Mouse (Mus musculus) CH12.LX (cell line): ENCODE results near the gene Scamp1. TPM values are rescaled to one million over a fixed set of nuclear protein-coding genes. Genes with fewer than 3 reads are reported as not detected.

Source experiments
- DNase-seq: peaks from one replicate; pipeline ENCODE4 v3.0.0-alpha.2; 2013; ENCODE audit errors: extremely low read depth
- H3K27ac ChIP-seq: 2 replicates; pipeline ENCODE4 v1.5.1; 2012; ENCODE audit warnings: low read depth, mild to moderate bottlenecking, control low read depth, moderate library complexity; ENCODE audit not compliant: insufficient read depth
- H3K27me3 ChIP-seq: replicated peaks from 2 replicates; pipeline ENCODE3; 2012; ENCODE audit warnings: inconsistent platforms
- H3K36me3 ChIP-seq, 2 experiments: replicated peaks in 1 of 2; 2 replicates each; pipeline versions ENCODE3 to v1.6.1; 2012; ENCODE audit warnings: inconsistent platforms in 1 of 2, low read length in 1 of 2, mild to moderate bottlenecking in 1 of 2, mixed read lengths in 1 of 2, moderate library complexity in 1 of 2; ENCODE audit not compliant: control insufficient read depth in 1 of 2, insufficient read depth in 1 of 2
- H3K4me1 ChIP-seq, 2 experiments: 2 replicates each; pipeline ENCODE4 v1.6.1; 2012; ENCODE audit warnings: inconsistent platforms in 1 of 2, moderate library complexity in 1 of 2; ENCODE audit not compliant: insufficient read depth in 2 of 2, control insufficient read depth in 1 of 2
- H3K4me2 ChIP-seq: 2 replicates; pipeline ENCODE4 v1.6.1; 2012; ENCODE audit warnings: low read depth, mild to moderate bottlenecking, control low read depth; ENCODE audit not compliant: poor library complexity, insufficient read depth, severe bottlenecking
- H3K4me3 ChIP-seq, 3 experiments: fragments of 150-350 bp in 1 of 3; sonication (generic) in 1 of 3; replicated peaks in 1 of 3; 2 replicates each; pipeline versions ENCODE3 to v1.5.1; 2011 to 2012; ENCODE audit warnings: low read depth in 2 of 3, low read length in 2 of 3, mild to moderate bottlenecking in 2 of 3, moderate library complexity in 2 of 3, control low read depth in 1 of 3, improper control_type of control experiment in 1 of 3, inconsistent platforms in 1 of 3, mixed read lengths in 1 of 3; ENCODE audit not compliant: poor library complexity in 1 of 3
- H3K79me2 ChIP-seq: replicated peaks from 2 replicates; pipeline ENCODE4 v1.6.1; 2012; ENCODE audit warnings: mild to moderate bottlenecking, moderate library complexity; ENCODE audit not compliant: control insufficient read depth, poor library complexity, insufficient read depth, severe bottlenecking; ENCODE audit errors: extremely low read depth
- H3K9ac ChIP-seq: 2 replicates; pipeline ENCODE4 v1.6.1; 2012; ENCODE audit warnings: low read depth, mild to moderate bottlenecking, control low read depth, moderate library complexity; ENCODE audit not compliant: insufficient read depth
- H3K9me3 ChIP-seq: replicated peaks from 2 replicates; pipeline ENCODE3; 2012; ENCODE audit warnings: low read length, inconsistent platforms, mixed read lengths
- BHLHE40 ChIP-seq: IDR thresholded peaks from 2 replicates; pipeline ENCODE4 v1.6.1; 2011; ENCODE audit warnings: mild to moderate bottlenecking, low read depth, low read length, improper control_type of control experiment
- E2F4 ChIP-seq: IDR thresholded peaks from 2 replicates; pipeline ENCODE4 v1.6.1; 2011; ENCODE audit warnings: low read depth, low read length, improper control_type of control experiment; ENCODE audit not compliant: insufficient replicate concordance
- EP300 ChIP-seq: IDR thresholded peaks from 2 replicates; pipeline ENCODE4 v1.6.1; 2011; ENCODE audit warnings: low read length, improper control_type of control experiment
- ETS1 ChIP-seq: conservative IDR thresholded peaks from 2 replicates; pipeline ENCODE4 v1.6.1; 2012; ENCODE audit warnings: low read depth, mild to moderate bottlenecking, inconsistent platforms, low read length, improper control_type of control experiment, moderate library complexity
- IRF4 ChIP-seq: IDR thresholded peaks from 2 replicates; pipeline ENCODE4 v1.6.1; 2014; ENCODE audit warnings: low read depth, mild to moderate bottlenecking, inconsistent platforms, low read length, improper control_type of control experiment
- JUND ChIP-seq: conservative IDR thresholded peaks from 2 replicates; pipeline ENCODE4 v1.6.1; 2011; ENCODE audit warnings: low read depth, low read length, improper control_type of control experiment
- KAT2A ChIP-seq: IDR thresholded peaks from 2 replicates; pipeline ENCODE4 v1.6.1; 2012; ENCODE audit warnings: low read length, improper control_type of control experiment, inconsistent platforms; ENCODE audit not compliant: insufficient replicate concordance
- MAX ChIP-seq: IDR thresholded peaks from 2 replicates; pipeline ENCODE4 v1.6.1; 2011; ENCODE audit warnings: low read length, improper control_type of control experiment
- MAZ ChIP-seq: IDR thresholded peaks from 2 replicates; pipeline ENCODE4 v1.6.1; 2012; ENCODE audit warnings: low read depth, mild to moderate bottlenecking, inconsistent platforms, low read length, improper control_type of control experiment, moderate library complexity
- PAX5 ChIP-seq: IDR thresholded peaks from 2 replicates; pipeline ENCODE4 v1.6.1; 2012; ENCODE audit warnings: low read length, inconsistent platforms, mixed read lengths
- POLR2AphosphoS2 ChIP-seq: IDR thresholded peaks from 2 replicates; pipeline ENCODE4 v1.6.1; 2011; ENCODE audit warnings: low read depth, low read length, improper control_type of control experiment
- RAD21 ChIP-seq: IDR thresholded peaks from 2 replicates; pipeline ENCODE4 v1.6.1; 2011; ENCODE audit warnings: low read depth, mild to moderate bottlenecking, low read length, improper control_type of control experiment, moderate library complexity
- SMC3 ChIP-seq: IDR thresholded peaks from 2 replicates; pipeline ENCODE4 v1.6.1; 2011; ENCODE audit warnings: low read depth, low read length, improper control_type of control experiment
- TCF12 ChIP-seq: IDR thresholded peaks from 2 replicates; pipeline ENCODE4 v1.6.1; 2014; ENCODE audit warnings: low read depth, mild to moderate bottlenecking, inconsistent platforms, low read length, improper control_type of control experiment
- USF1 ChIP-seq: IDR thresholded peaks from 2 replicates; pipeline ENCODE4 v1.6.1; 2014; ENCODE audit warnings: low read depth, mild to moderate bottlenecking, inconsistent platforms, low read length, improper control_type of control experiment
- USF2 ChIP-seq: conservative IDR thresholded peaks from 2 replicates; pipeline ENCODE4 v1.6.1; 2011; ENCODE audit warnings: low read depth, low read length, improper control_type of control experiment
- ZMIZ1 ChIP-seq: IDR thresholded peaks from 2 replicates; pipeline ENCODE4 v1.6.1; 2012; ENCODE audit warnings: low read depth, mild to moderate bottlenecking, inconsistent platforms, low read length, improper control_type of control experiment
- ZNF384 ChIP-seq: IDR thresholded peaks from 2 replicates; pipeline ENCODE4 v1.6.1; 2012; ENCODE audit warnings: low read depth, low read length, improper control_type of control experiment, inconsistent platforms
- dilution Hi-C: fragments of 300-500 bp; cut with MboI; formaldehyde crosslinking; loops from 2 replicates; pipeline ENCODE4 v1.14.3; 2020; ENCODE audit warnings: low sequenced_read_pairs; ENCODE audit not compliant: extremely low pct_unique_long_range_greater_than_20kb, extremely low pct_ligation_motif_present
- in situ Hi-C: fragments of 300-500 bp; cut with MboI; formaldehyde crosslinking; loops from 3 replicates; pipeline ENCODE4 v1.14.3; 2019; ENCODE audit warnings: low sequenced_read_pairs, low pct_ligation_motif_present, low pct_unique_long_range_greater_than_20kb, mixed read lengths
- polyA plus RNA-seq: library from polyadenylated mRNA; unstranded; fragments of >175 nt; gene quantifications from 2 replicates; pipeline ENCODE4 v1.2.1, GENCODE M21; 2012; ENCODE audit warnings: low read depth; ENCODE audit not compliant: insufficient read length
- total RNA-seq, 2 experiments: library from RNA; depleted of rRNA; stranded (reverse); fragments of 300-350 nt in 1 of 2; fragments of >200 nt in 1 of 2; gene quantifications; 2 replicates each; pipeline ENCODE4 v1.2.3; 2012 to 2014

The Scamp1 gene
- total and polyA plus RNA-seq, 3 experiments: not detected

DNA sequence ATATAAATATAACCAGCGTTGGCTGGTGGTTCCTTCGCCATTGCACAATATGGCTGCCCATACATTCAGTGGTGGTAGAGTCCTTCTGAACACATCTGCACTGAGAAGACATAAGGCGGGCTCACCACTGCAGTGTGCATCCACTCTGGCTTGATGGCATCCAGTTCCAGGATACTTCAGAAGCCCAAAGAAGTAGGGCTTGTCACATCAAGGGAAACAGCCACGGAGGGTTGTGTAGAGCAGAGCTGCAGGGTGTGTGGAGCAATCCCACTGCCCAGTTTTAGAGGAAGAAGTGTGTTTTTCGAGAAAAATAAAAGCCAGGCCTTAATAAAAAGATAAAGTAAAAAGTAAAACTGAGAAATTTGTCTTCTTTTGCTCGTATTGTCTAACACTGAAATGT is 87.0 kb downstream of the Scamp1 start:
- no peaks in the 10 kb centered on the region for H3K36me3 ChIP-seq

DNA sequence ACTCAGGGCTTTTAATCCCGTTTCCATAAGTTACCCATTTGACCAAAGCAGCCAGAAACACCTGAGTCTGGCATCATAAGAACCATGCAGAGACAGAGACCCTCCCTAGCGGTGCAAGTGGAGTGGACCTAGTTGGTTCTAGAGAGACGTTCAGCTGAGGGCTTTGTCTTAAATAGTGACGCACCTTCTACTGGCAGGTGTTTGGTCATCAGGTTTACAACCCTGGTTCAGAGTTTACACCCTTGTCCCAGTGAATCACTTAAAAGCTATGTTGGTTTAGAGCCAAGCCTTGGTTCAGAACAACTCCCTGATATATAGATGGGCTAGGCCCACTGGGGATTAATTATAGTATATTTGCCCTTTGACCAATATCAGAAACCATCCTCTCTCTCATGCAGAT is 92.4 kb downstream of the Scamp1 start:
- no peak overlapping the region for H3K4me3 ChIP-seq
- no peak overlapping the region for H3K4me2 ChIP-seq
- H3K79me2 ChIP-seq: no peaks in the 10 kb centered on the region
- TF ChIP-seq MAZ (no peak), TCF12 (no peak), BHLHE40 (no peak), ZNF384 (no peak)
- H3K36me3 ChIP-seq: no peaks in the 10 kb centered on the region
- no peaks in the 10 kb centered on the region for H3K9me3 ChIP-seq
- H3K27me3 ChIP-seq: no peaks in the 10 kb centered on the region
- dilution Hi-C loops: no loop called here
- no peaks in the 10 kb centered on the region for H3K4me1 ChIP-seq
- DNase-seq: no peak
- no peak overlapping the region for H3K9ac ChIP-seq
- in situ Hi-C loops: no loop called here
- no peak overlapping the region for H3K27ac ChIP-seq

More for the DNA sequence above, 87.0 kb downstream of the Scamp1 start:
- Histone ChIP-seq H3K4me2 (no peak overlapping the region), H3K9me3 (no peaks in the 10 kb centered on the region), H3K4me3 (no peak overlapping the region), H3K9ac (no peak overlapping the region), H3K27ac (no peak overlapping the region), H3K4me1 (no peaks in the 10 kb centered on the region), H3K79me2 (no peaks in the 10 kb centered on the region), H3K27me3 (no peaks in the 10 kb centered on the region)
- in situ Hi-C loops (no loop called here), dilution Hi-C loops (no loop called here)
- no peak for TF ChIP-seq JUND
- no peak for TF ChIP-seq RAD21
- TF ChIP-seq MAX: no peak
- TF ChIP-seq ETS1: no peak
- TF ChIP-seq ZMIZ1: no peak
- TF ChIP-seq KAT2A: no peak
- no peak for TF ChIP-seq PAX5
- TF ChIP-seq USF1: no peak
- DNase-seq: no peak

DNA sequence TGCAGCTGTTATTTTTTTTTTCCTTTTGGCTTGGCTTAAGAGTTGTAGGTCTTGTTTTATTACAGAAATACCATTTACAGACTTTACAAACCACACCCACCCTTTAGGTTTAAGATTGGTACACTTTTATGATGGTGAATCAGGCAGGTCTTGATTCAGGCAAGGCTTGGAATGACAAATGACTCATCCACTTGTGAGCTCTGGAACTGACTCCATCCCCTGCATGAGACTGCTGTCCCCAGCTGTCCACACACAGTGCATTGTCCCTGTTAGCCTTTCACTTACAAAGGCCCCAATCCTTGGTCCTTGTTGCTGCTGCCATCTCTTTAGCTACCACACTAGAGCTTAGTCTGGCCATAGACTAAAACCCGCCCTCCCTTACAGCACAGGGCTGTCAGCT is 95.3 kb downstream of the Scamp1 start:
- no peak for TF ChIP-seq POLR2AphosphoS2
- TF ChIP-seq IRF4: no peak
- no peak for TF ChIP-seq USF2
- no peak for TF ChIP-seq E2F4
- TF ChIP-seq SMC3: no peak
- TF ChIP-seq EP300: no peak
- no peaks in the 10 kb centered on the region for H3K36me3 ChIP-seq
- no peak overlapping the region for H3K9ac ChIP-seq
- no peak overlapping the region for H3K4me3 ChIP-seq
- H3K9me3 ChIP-seq: no peaks in the 10 kb centered on the region
- H3K27me3 ChIP-seq: no peaks in the 10 kb centered on the region
- H3K27ac ChIP-seq: no peak overlapping the region
- dilution Hi-C loops (no loop called here), in situ Hi-C loops (no loop called here)
- H3K79me2 ChIP-seq: no peaks in the 10 kb centered on the region
- no peak for DNase-seq
- H3K4me2 ChIP-seq: no peak overlapping the region
- no peaks in the 10 kb centered on the region for H3K4me1 ChIP-seq
